ENCODE assay signal across 8 mouse cellular contexts in the genomic region with DNA sequence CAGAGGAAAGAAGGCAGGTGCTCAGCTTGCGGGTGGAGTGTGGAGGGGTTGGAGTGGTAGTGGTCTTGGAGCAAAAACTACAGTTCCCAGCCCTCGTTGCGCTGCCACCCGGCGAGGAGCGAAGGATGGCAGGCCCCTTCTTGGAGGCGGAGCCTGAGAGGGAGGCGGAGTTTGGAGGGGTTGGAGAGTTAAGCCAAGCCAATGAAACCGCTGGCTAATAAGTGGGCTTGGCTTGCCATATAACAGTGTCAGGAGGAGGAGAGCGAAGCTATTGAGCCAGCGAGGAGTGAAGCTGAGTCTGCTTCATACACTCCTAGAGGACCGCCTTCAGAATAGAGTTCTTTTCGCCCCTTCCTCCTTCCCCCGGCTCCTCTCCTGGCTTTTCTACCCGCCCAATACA. TPM values are rescaled to one million over a fixed set of nuclear protein-coding genes. Genes with fewer than 3 reads are reported as not detected.
DNase-seq lines count a peak whose midpoint lies in the region; TF ChIP-seq lines count a peak whose summit lies in the region.

Kcnn3 (plus strand) TSS at position 271 of the 400 bp plus-strand sequence.

- DNase-seq in adrenal gland, postnatal 14 days: peak; percentile 87
- peak; percentile 95 for DNase-seq in embryo, embryonic 11 days
- DNase-seq in gastrocnemius, postnatal 36 days: peak; percentile 72 to 85
- DNase-seq in induced T-regulatory cell, adult 2 months (ENCODE audit: low read depth): peak; percentile 61
- DNase-seq in left cerebral cortex, adult 2 months (ENCODE audit: extremely low spot score in 1 of 2, low spot score in 2 of 2): peak; percentile 86 to 90
- DNase-seq in lung, postnatal 36 days: peak; percentile 93
- peak; percentile 81 for DNase-seq in retina, postnatal 7 days (ENCODE audit: low read depth, low spot score)
- DNase-seq in adipocyte (ENCODE audit: low spot score): no peak

- peak within 1 kb of the TSS; percentile 56 for H3K4me3 ChIP-seq in left cerebral cortex, adult 2 months

- intact Hi-C loops in gastrocnemius, postnatal 36 days (cut with DNase I): no loop called here
- intact Hi-C loops in left cerebral cortex, adult 2 months (cut with DNase I): loop anchor here (5.0 kb wide), 2 partner anchors 92 to 867 kb away; partner anchors contain the start of gene Slc27a3

- TF ChIP-seq CTCF in left cerebral cortex, adult 2 months (IDR thresholded peaks at IDR 0.05): no peak

- peak within 1 kb of the TSS; percentile 25; the same call in 1 of the 2 replicates for H3K27ac ChIP-seq in left cerebral cortex, adult 2 months

RNA-seq across cellular contexts. Expression of gene Kcnn3, which starts in this region (rescaled TPM):
- total RNA-seq in adrenal gland, postnatal 14 days (2021): 5.3 and 5.7 TPM in 2 replicates
- 1 to 10 TPM; 1.6 to 2.0 TPM for total RNA-seq in gastrocnemius, postnatal 36 days (2021)
- total RNA-seq in left cerebral cortex, adult 2 months (2021): 10 to 100 TPM; 18.2 to 27.3 TPM
